Mouse (Mus musculus): Measurements from ENCODE around the gene Dmrt1. TPM values are rescaled to one million over a fixed set of nuclear protein-coding genes. Genes with fewer than 3 reads are reported as not detected.

Dmrt1 gene
- polyA plus RNA-seq, 2 experiments: not detected

DNA sequence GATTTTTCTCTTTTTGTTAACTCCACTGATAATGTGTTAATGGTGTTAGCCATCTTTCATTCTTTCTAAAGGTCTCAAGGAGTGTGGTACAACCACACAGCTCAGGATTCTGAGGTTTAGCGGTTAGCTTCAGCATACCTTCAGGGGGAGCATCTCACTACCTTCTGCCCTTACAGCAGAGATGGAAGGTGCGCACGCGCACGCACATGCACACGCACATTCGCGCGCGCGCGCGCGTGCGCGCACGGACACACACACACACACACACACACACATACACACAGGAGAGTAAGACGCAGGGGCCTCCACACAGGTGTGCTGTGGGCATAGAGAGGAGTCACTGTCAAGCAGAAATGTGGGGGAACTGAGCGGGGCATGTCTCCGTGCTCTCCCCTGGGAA is 20.3 kb downstream of the Dmrt1 start:
- DNase-seq (ENCODE audit: low read depth in 3 of 3, low spot score in 3 of 3) (no peak), ATAC-seq (ENCODE audit: insufficient read depth) (no peak)
- H3K4me1 ChIP-seq (replicated peaks; ENCODE audit: control insufficient read depth in 2 of 2, insufficient read depth in 2 of 2, low read length in 1 of 2): no peaks in the 10 kb centered on the region
- no peak overlapping the region for H3K9ac ChIP-seq (replicated peaks)
- no peaks in the 10 kb centered on the region for H3K27me3 ChIP-seq (ENCODE audit: control insufficient read depth, insufficient read depth, low read length)
- WGBS (ENCODE audit: insufficient replicate concordance): 91% methylated on average over 20 of the region's 20 CpGs
- no peak overlapping the region for H3K27ac ChIP-seq
- H3K36me3 ChIP-seq (replicated peaks; ENCODE audit: control insufficient read depth, insufficient read depth, low read depth): no peaks in the 10 kb centered on the region
- H3K4me2 ChIP-seq (ENCODE audit: low read depth): no peak overlapping the region
- TF ChIP-seq EP300 (IDR thresholded peaks at IDR 0.05; ENCODE audit: low read depth) (no peak), CTCF (IDR thresholded peaks at IDR 0.05; ENCODE audit: low read depth) (no peak)
- H3K9me3 ChIP-seq (ENCODE audit: control insufficient read depth, low read length): no peaks in the 10 kb centered on the region
- H3K4me3 ChIP-seq (ENCODE audit: insufficient read depth in 1 of 2, low read depth in 2 of 2, low read length in 2 of 2): no peak overlapping the region

DNA sequence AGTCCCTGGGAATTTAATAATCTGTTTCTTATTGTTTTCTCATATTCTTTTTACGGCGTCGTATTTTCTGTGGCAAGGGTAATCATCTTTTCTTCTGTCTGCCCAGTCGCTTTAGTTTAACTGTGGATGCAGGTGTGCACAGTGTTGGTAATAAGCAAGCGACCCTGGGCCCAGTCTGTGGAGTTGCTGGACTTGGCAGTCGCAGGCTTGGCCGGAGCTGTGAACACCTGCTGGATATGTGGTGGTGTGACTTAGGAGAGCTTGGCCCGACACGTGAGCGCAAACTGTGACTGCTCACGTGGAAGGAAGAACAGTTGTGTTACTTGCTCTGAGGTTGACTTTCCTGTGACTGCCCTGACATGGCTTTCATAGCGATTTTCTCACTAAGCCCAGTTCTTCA is 24.3 kb downstream of the Dmrt1 start:
- Histone ChIP-seq H3K27ac (no peak overlapping the region), H3K36me3 (replicated peaks; ENCODE audit: control insufficient read depth, insufficient read depth, low read depth) (no peaks in the 10 kb centered on the region), H3K4me2 (ENCODE audit: low read depth) (no peak overlapping the region), H3K4me3 (ENCODE audit: insufficient read depth in 1 of 2, low read depth in 2 of 2, low read length in 2 of 2) (no peak overlapping the region), H3K9me3 (ENCODE audit: control insufficient read depth, low read length) (no peaks in the 10 kb centered on the region), H3K27me3 (ENCODE audit: control insufficient read depth, insufficient read depth, low read length) (no peaks in the 10 kb centered on the region), H3K4me1 (replicated peaks; ENCODE audit: control insufficient read depth in 2 of 2, insufficient read depth in 2 of 2, low read length in 1 of 2) (no peaks in the 10 kb centered on the region), H3K9ac (replicated peaks) (no peak overlapping the region)
- no peak for TF ChIP-seq CTCF (IDR thresholded peaks at IDR 0.05; ENCODE audit: low read depth)
- TF ChIP-seq EP300 (IDR thresholded peaks at IDR 0.05; ENCODE audit: low read depth): no peak
- no peak for DNase-seq (ENCODE audit: low read depth in 3 of 3, low spot score in 3 of 3)
- WGBS (ENCODE audit: insufficient replicate concordance): 65% methylated on average over 12 of the region's 12 CpGs
- ATAC-seq (ENCODE audit: insufficient read depth): no peak

DNA sequence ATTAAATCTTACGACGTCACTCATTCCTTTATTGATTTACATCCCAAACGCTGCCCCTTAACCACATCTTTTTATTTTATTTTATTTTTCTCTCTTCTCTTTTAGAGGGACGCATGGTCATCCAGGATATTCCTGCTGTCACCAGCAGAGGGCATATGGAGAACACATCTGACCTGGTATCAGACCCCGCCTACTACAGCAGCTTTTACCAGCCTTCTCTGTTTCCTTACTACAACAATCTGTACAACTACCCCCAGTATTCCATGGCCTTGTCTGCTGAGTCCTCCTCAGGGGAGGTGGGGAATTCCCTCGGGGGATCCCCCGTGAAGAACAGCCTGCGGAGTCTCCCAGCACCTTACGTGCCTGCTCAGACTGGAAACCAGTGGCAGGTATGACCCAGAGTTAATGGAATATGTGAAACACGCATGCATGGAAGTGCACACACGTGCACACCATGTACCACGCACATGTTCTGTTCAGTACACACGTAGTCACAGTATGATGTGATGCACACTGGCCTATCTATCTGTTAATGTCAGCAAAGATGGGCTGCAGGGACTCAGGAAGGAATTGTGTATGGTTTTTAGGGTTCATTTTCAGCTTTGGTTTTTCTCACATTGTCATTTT is 40.4 kb downstream of the Dmrt1 start:
- DNase-seq (ENCODE audit: low read depth in 3 of 3, low spot score in 3 of 3) (peak in 1 of 3 experiments; percentile 1), ATAC-seq (ENCODE audit: insufficient read depth) (no peak)
- Histone ChIP-seq H3K9ac (replicated peaks) (no peak overlapping the region), H3K4me3 (ENCODE audit: insufficient read depth in 1 of 2, low read depth in 2 of 2, low read length in 2 of 2) (no peak overlapping the region), H3K36me3 (replicated peaks; ENCODE audit: control insufficient read depth, insufficient read depth, low read depth) (no peaks in the 10 kb centered on the region), H3K9me3 (ENCODE audit: control insufficient read depth, low read length) (no peaks in the 10 kb centered on the region), H3K4me1 (replicated peaks; ENCODE audit: control insufficient read depth in 2 of 2, insufficient read depth in 2 of 2, low read length in 1 of 2) (no peaks in the 10 kb centered on the region), H3K27me3 (ENCODE audit: control insufficient read depth, insufficient read depth, low read length) (no peaks in the 10 kb centered on the region), H3K4me2 (ENCODE audit: low read depth) (no peak overlapping the region), H3K27ac (no peak overlapping the region)
- TF ChIP-seq EP300 (IDR thresholded peaks at IDR 0.05; ENCODE audit: low read depth) (no peak), CTCF (IDR thresholded peaks at IDR 0.05; ENCODE audit: low read depth) (peak; percentile 56)
- WGBS (ENCODE audit: insufficient replicate concordance): 32% methylated on average over 13 of the region's 13 CpGs

DNA sequence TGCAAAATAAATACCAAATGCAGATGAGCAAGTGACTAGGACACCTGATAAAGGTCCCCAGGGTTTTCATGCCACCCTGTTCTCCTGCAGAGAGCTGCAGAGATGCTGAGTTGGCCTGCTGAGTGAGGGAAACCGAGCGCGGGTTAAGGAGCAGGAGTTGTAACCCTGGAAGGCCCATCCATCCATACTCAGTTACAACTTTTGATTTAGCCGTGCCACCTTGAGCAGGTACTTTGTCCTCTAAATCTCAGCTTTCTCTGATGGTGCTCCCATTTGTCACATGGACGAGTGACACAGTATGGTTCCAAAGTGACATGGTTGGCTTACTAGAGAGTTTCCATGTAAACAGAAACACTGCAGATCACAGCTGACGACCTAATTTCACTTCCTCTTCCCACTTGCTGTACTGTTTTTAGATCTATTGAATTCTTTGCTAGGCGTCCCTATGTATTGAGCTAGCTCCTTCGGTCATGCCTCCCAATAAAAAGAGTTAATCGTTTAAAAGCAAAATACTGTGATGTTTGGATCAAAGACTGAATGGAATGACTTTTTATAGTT is 41.7 kb downstream of the Dmrt1 start:
- Histone ChIP-seq H3K36me3 (replicated peaks; ENCODE audit: control insufficient read depth, insufficient read depth, low read depth) (no peaks in the 10 kb centered on the region), H3K27ac (no peak overlapping the region), H3K9ac (replicated peaks) (no peak overlapping the region), H3K27me3 (ENCODE audit: control insufficient read depth, insufficient read depth, low read length) (no peaks in the 10 kb centered on the region), H3K4me1 (replicated peaks; ENCODE audit: control insufficient read depth in 2 of 2, insufficient read depth in 2 of 2, low read length in 1 of 2) (no peaks in the 10 kb centered on the region), H3K4me3 (ENCODE audit: insufficient read depth in 1 of 2, low read depth in 2 of 2, low read length in 2 of 2) (no peak overlapping the region), H3K9me3 (ENCODE audit: control insufficient read depth, low read length) (no peaks in the 10 kb centered on the region), H3K4me2 (ENCODE audit: low read depth) (no peak overlapping the region)
- TF ChIP-seq EP300 (IDR thresholded peaks at IDR 0.05; ENCODE audit: low read depth) (no peak), CTCF (IDR thresholded peaks at IDR 0.05; ENCODE audit: low read depth) (no peak)
- DNase-seq (ENCODE audit: low read depth in 3 of 3, low spot score in 3 of 3) (no peak), ATAC-seq (ENCODE audit: insufficient read depth) (no peak)
- 52% methylated on average over 9 of the region's 9 CpGs for WGBS (ENCODE audit: insufficient replicate concordance)

DNA sequence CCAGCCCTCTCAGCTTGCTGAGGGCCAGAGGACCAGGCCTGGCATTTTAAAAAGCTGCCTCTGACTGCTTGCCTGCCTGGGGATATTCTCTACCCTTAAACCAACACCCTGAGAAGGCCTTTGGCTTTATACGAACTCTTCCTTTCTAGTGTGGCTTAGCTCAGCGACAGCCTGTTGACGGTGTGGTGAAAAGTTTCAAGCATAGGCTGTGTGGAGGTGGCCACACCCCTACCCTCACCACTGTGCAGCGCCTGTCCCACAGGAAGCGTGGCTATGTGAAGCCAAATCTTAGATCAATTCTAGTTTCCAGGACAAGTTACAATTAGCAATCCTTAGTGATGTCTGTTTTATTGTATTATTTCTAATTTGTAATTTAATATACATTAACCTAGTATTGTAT is 44.9 kb downstream of the Dmrt1 start:
- Histone ChIP-seq H3K36me3 (replicated peaks; ENCODE audit: control insufficient read depth, insufficient read depth, low read depth) (no peaks in the 10 kb centered on the region), H3K9ac (replicated peaks) (no peak overlapping the region), H3K27me3 (ENCODE audit: control insufficient read depth, insufficient read depth, low read length) (no peaks in the 10 kb centered on the region), H3K9me3 (ENCODE audit: control insufficient read depth, low read length) (no peaks in the 10 kb centered on the region), H3K4me1 (replicated peaks; ENCODE audit: control insufficient read depth in 2 of 2, insufficient read depth in 2 of 2, low read length in 1 of 2) (no peaks in the 10 kb centered on the region), H3K27ac (no peak overlapping the region), H3K4me3 (ENCODE audit: insufficient read depth in 1 of 2, low read depth in 2 of 2, low read length in 2 of 2) (no peak overlapping the region), H3K4me2 (ENCODE audit: low read depth) (no peak overlapping the region)
- no peak for TF ChIP-seq CTCF (IDR thresholded peaks at IDR 0.05; ENCODE audit: low read depth)
- 28% methylated on average over 5 of the region's 5 CpGs for WGBS (ENCODE audit: insufficient replicate concordance)
- ATAC-seq (ENCODE audit: insufficient read depth) (no peak), DNase-seq (ENCODE audit: low read depth in 3 of 3, low spot score in 3 of 3) (no peak)

Data from liver, embryonic 14.5 days (tissue).